Mouse (Mus musculus) MEL (cell line): ENCODE data around the gene Nt5c1b. TPM values are rescaled to one million over a fixed set of nuclear protein-coding genes. Genes with fewer than 3 reads are reported as not detected.

Experiments used
- DNase-seq: peaks from one replicate; pipeline ENCODE4 v3.0.0; 2011; ENCODE audit warnings: low read depth, low spot score
- H3K27ac ChIP-seq: 2 replicates; pipeline ENCODE4 v1.5.1; 2012; ENCODE audit warnings: low read depth, mild to moderate bottlenecking, control low read depth, low read length, moderate library complexity; ENCODE audit not compliant: control insufficient read depth
- H3K27me3 ChIP-seq, 2 experiments: fragments of 150-350 bp in 1 of 2; sonication (generic) in 1 of 2; 2 replicates each; pipeline ENCODE4 v1.6.1; 2012; ENCODE audit warnings: low read length in 2 of 2, mild to moderate bottlenecking in 2 of 2, improper control_type of control experiment in 1 of 2, moderate library complexity in 1 of 2; ENCODE audit not compliant: insufficient read depth in 2 of 2, control insufficient read depth in 1 of 2
- H3K36me3 ChIP-seq, 2 experiments: 2 replicates each; pipeline ENCODE4 v1.6.1; 2012 to 2014; ENCODE audit warnings: low read length in 2 of 2, improper control_type of control experiment in 1 of 2, inconsistent platforms in 1 of 2, mild to moderate bottlenecking in 1 of 2; ENCODE audit not compliant: insufficient read depth in 2 of 2, control insufficient read depth in 1 of 2
- H3K4me1 ChIP-seq, 2 experiments: fragments of 150-350 bp in 1 of 2; sonication (generic) in 1 of 2; 2 replicates each; pipeline ENCODE4 v1.6.1; 2012; ENCODE audit warnings: low read length in 2 of 2, improper control_type of control experiment in 1 of 2, mild to moderate bottlenecking in 1 of 2; ENCODE audit not compliant: insufficient read depth in 2 of 2, control insufficient read depth in 1 of 2
- H3K4me3 ChIP-seq, 2 experiments: fragments of 150-350 bp in 1 of 2; sonication (generic) in 1 of 2; 2 replicates each; pipeline ENCODE4 v1.5.1; 2012; ENCODE audit warnings: low read depth in 2 of 2, low read length in 2 of 2, mild to moderate bottlenecking in 2 of 2, moderate library complexity in 2 of 2, control low read depth in 1 of 2, improper control_type of control experiment in 1 of 2; ENCODE audit not compliant: control insufficient read depth in 1 of 2, insufficient read depth in 1 of 2
- H3K79me2 ChIP-seq: 2 replicates; pipeline ENCODE4 v1.6.1; 2012; ENCODE audit warnings: mild to moderate bottlenecking, low read length, moderate library complexity; ENCODE audit not compliant: control insufficient read depth, poor library complexity, insufficient read depth
- H3K9ac ChIP-seq: 2 replicates; pipeline ENCODE4 v1.6.1; 2012; ENCODE audit warnings: low read depth, mild to moderate bottlenecking, control low read depth, low read length, moderate library complexity; ENCODE audit not compliant: control insufficient read depth, poor library complexity, severe bottlenecking
- H3K9me3 ChIP-seq: fragments of 150-350 bp; sonication (generic); replicated peaks from 2 replicates; pipeline ENCODE4 v1.6.1; 2012; ENCODE audit warnings: mild to moderate bottlenecking, low read length, improper control_type of control experiment, moderate library complexity; ENCODE audit not compliant: insufficient read depth
- BHLHE40 ChIP-seq: IDR thresholded peaks from 2 replicates; pipeline ENCODE4 v1.6.1; 2012; ENCODE audit warnings: low read depth, mild to moderate bottlenecking, inconsistent platforms, low read length, improper control_type of control experiment, borderline replicate concordance
- CHD1 ChIP-seq: IDR thresholded peaks from 2 replicates; pipeline ENCODE4 v1.6.1; 2012; ENCODE audit warnings: low read depth, mild to moderate bottlenecking, inconsistent platforms, low read length, improper control_type of control experiment
- CHD2 ChIP-seq: IDR thresholded peaks from 2 replicates; pipeline ENCODE4 v1.6.1; 2011; ENCODE audit warnings: low read length, improper control_type of control experiment
- CTCF ChIP-seq, 3 experiments: IDR thresholded peaks in 2 of 3; conservative IDR thresholded peaks in 1 of 3; 2 replicates each; pipeline ENCODE4 v1.5.1; 2011 to 2012; ENCODE audit warnings: low read length in 3 of 3, low read depth in 2 of 3, mild to moderate bottlenecking in 2 of 3, improper control_type of control experiment in 1 of 3, inconsistent platforms in 1 of 3, mixed read lengths in 1 of 3, moderate library complexity in 1 of 3; ENCODE audit not compliant: control insufficient read depth in 1 of 3, insufficient read depth in 1 of 3, poor library complexity in 1 of 3, severe bottlenecking in 1 of 3
- E2F4 ChIP-seq: IDR thresholded peaks from 2 replicates; pipeline ENCODE4 v1.6.1; 2011; ENCODE audit warnings: low read depth, low read length, improper control_type of control experiment, borderline replicate concordance
- ELF1 ChIP-seq: IDR thresholded peaks from 2 replicates; pipeline ENCODE4 v1.6.1; 2014; ENCODE audit warnings: low read depth, mild to moderate bottlenecking, inconsistent platforms, low read length, improper control_type of control experiment, moderate library complexity
- EP300 ChIP-seq, 2 experiments: IDR thresholded peaks; 2 replicates each; pipeline ENCODE4 v1.6.1; 2011; ENCODE audit warnings: improper control_type of control experiment in 2 of 2, low read length in 2 of 2, low read depth in 1 of 2, mild to moderate bottlenecking in 1 of 2
- ETS1 ChIP-seq: IDR thresholded peaks from 2 replicates; pipeline ENCODE4 v1.6.1; 2012; ENCODE audit warnings: low read depth, mild to moderate bottlenecking, inconsistent platforms, low read length, improper control_type of control experiment, moderate library complexity
- GABPA ChIP-seq: IDR thresholded peaks from 2 replicates; pipeline ENCODE4 v1.6.1; 2012; ENCODE audit warnings: low read depth, mild to moderate bottlenecking, inconsistent platforms, low read length, improper control_type of control experiment, moderate library complexity
- GATA1 ChIP-seq: IDR thresholded peaks from 2 replicates; pipeline ENCODE4 v1.6.1; 2011; ENCODE audit warnings: low read depth, low read length, improper control_type of control experiment
- KAT2A ChIP-seq: conservative IDR thresholded peaks from 2 replicates; pipeline ENCODE4 v1.6.1; 2012; ENCODE audit warnings: low read depth, low read length, improper control_type of control experiment, inconsistent platforms
- MAFK ChIP-seq: IDR thresholded peaks from 2 replicates; pipeline ENCODE4 v1.6.1; 2011; ENCODE audit warnings: low read depth, mild to moderate bottlenecking, low read length, improper control_type of control experiment, borderline replicate concordance
- MAX ChIP-seq: IDR thresholded peaks from 2 replicates; pipeline ENCODE4 v1.6.1; 2011; ENCODE audit warnings: low read length, improper control_type of control experiment
- MAZ ChIP-seq: IDR thresholded peaks from 2 replicates; pipeline ENCODE4 v1.6.1; 2012; ENCODE audit warnings: low read depth, mild to moderate bottlenecking, inconsistent platforms, low read length, improper control_type of control experiment
- MEF2A ChIP-seq: IDR thresholded peaks from 2 replicates; pipeline ENCODE4 v1.6.1; 2014; ENCODE audit warnings: low read depth, mild to moderate bottlenecking, inconsistent platforms, low read length, improper control_type of control experiment; ENCODE audit not compliant: poor library complexity, insufficient replicate concordance, severe bottlenecking; ENCODE audit errors: extremely low read depth
- MYB ChIP-seq: IDR thresholded peaks from 2 replicates; pipeline ENCODE4 v1.6.1; 2011; ENCODE audit warnings: mild to moderate bottlenecking, low read depth, low read length, improper control_type of control experiment
- MYC ChIP-seq: IDR thresholded peaks from 2 replicates; pipeline ENCODE4 v1.6.1; 2011; ENCODE audit warnings: low read depth, mild to moderate bottlenecking, low read length, improper control_type of control experiment, moderate library complexity
- NRF1 ChIP-seq: IDR thresholded peaks from 2 replicates; pipeline ENCODE4 v1.6.1; 2014; ENCODE audit warnings: low read depth, mild to moderate bottlenecking, inconsistent platforms, low read length, improper control_type of control experiment, moderate library complexity; ENCODE audit not compliant: poor library complexity, insufficient read depth, severe bottlenecking
- POLR2A ChIP-seq, 2 experiments: IDR thresholded peaks; 2 replicates each; pipeline ENCODE4 v1.6.1; 2011 to 2012; ENCODE audit warnings: low read length in 2 of 2, mild to moderate bottlenecking in 2 of 2, control low read depth in 1 of 2, improper control_type of control experiment in 1 of 2, low read depth in 1 of 2, moderate library complexity in 1 of 2; ENCODE audit not compliant: control insufficient read depth in 1 of 2, insufficient read depth in 1 of 2, poor library complexity in 1 of 2
- POLR2AphosphoS2 ChIP-seq: IDR thresholded peaks from 2 replicates; pipeline ENCODE4 v1.6.1; 2011; ENCODE audit warnings: low read length, improper control_type of control experiment
- POLR2AphosphoS5 ChIP-seq: IDR thresholded peaks from 2 replicates; pipeline ENCODE4 v1.6.1; 2012; ENCODE audit warnings: low read depth, borderline replicate concordance, mild to moderate bottlenecking, inconsistent platforms, low read length, moderate library complexity, mixed read lengths
- RAD21 ChIP-seq: IDR thresholded peaks from 2 replicates; pipeline ENCODE4 v1.6.1; 2011; ENCODE audit warnings: mild to moderate bottlenecking, low read depth, low read length, improper control_type of control experiment
- RCOR1 ChIP-seq: IDR thresholded peaks from 2 replicates; pipeline ENCODE4 v1.6.1; 2012; ENCODE audit warnings: low read depth, mild to moderate bottlenecking, inconsistent platforms, low read length, improper control_type of control experiment
- SIN3A ChIP-seq: IDR thresholded peaks from 2 replicates; pipeline ENCODE4 v1.6.1; 2012; ENCODE audit warnings: low read length, improper control_type of control experiment, inconsistent platforms
- SMC3 ChIP-seq: IDR thresholded peaks from 2 replicates; pipeline ENCODE4 v1.6.1; 2011; ENCODE audit warnings: low read depth, low read length, improper control_type of control experiment
- TAL1 ChIP-seq: IDR thresholded peaks from 2 replicates; pipeline ENCODE4 v1.6.1; 2012; ENCODE audit warnings: mild to moderate bottlenecking, inconsistent platforms, low read length, moderate library complexity, mixed read lengths
- TBP ChIP-seq: IDR thresholded peaks from 2 replicates; pipeline ENCODE4 v1.8.0; 2011; ENCODE audit warnings: low read depth, low read length, improper control_type of control experiment
- TCF12 ChIP-seq: IDR thresholded peaks from 2 replicates; pipeline ENCODE4 v1.6.1; 2014; ENCODE audit warnings: low read depth, mild to moderate bottlenecking, inconsistent platforms, low read length, improper control_type of control experiment, moderate library complexity
- UBTF ChIP-seq: IDR thresholded peaks from 2 replicates; pipeline ENCODE4 v1.6.1; 2012; ENCODE audit warnings: low read depth, mild to moderate bottlenecking, inconsistent platforms, low read length, improper control_type of control experiment, moderate library complexity, borderline replicate concordance; ENCODE audit not compliant: insufficient read depth
- USF1 ChIP-seq: IDR thresholded peaks from 2 replicates; pipeline ENCODE4 v1.6.1; 2014; ENCODE audit warnings: low read depth, mild to moderate bottlenecking, inconsistent platforms, low read length, improper control_type of control experiment, moderate library complexity
- USF2 ChIP-seq, 2 experiments: IDR thresholded peaks; 2 replicates each; pipeline ENCODE4 v1.6.1; 2011 to 2012; ENCODE audit warnings: improper control_type of control experiment in 2 of 2, low read length in 2 of 2, borderline replicate concordance in 1 of 2, inconsistent platforms in 1 of 2, low read depth in 1 of 2, mild to moderate bottlenecking in 1 of 2; ENCODE audit not compliant: insufficient read depth in 1 of 2
- ZC3H11A ChIP-seq: IDR thresholded peaks from 2 replicates; pipeline ENCODE4 v1.6.1; 2012; ENCODE audit warnings: low read depth, mild to moderate bottlenecking, inconsistent platforms, low read length, improper control_type of control experiment
- ZKSCAN1 ChIP-seq: IDR thresholded peaks from 2 replicates; pipeline ENCODE4 v1.6.1; 2012; ENCODE audit warnings: low read depth, mild to moderate bottlenecking, inconsistent platforms, low read length, improper control_type of control experiment, moderate library complexity
- ZMIZ1 ChIP-seq: IDR thresholded peaks from 2 replicates; pipeline ENCODE4 v1.6.1; 2012; ENCODE audit warnings: low read depth, mild to moderate bottlenecking, inconsistent platforms, low read length, improper control_type of control experiment, moderate library complexity
- ZNF384 ChIP-seq: IDR thresholded peaks from 2 replicates; pipeline ENCODE4 v1.6.1; 2012; ENCODE audit warnings: low read depth, mild to moderate bottlenecking, inconsistent platforms, low read length, improper control_type of control experiment
- polyA plus RNA-seq, 2 experiments: library from polyadenylated mRNA; stranded (reverse) in 1 of 2; unstranded in 1 of 2; fragments of >175 nt in 1 of 2; fragments of >200 nt in 1 of 2; gene quantifications; 2 replicates each; pipeline versions ENCODE4 v1.2.1 to v1.2.4; 2012; ENCODE audit warnings: low replicate concordance in 2 of 2, low read depth in 1 of 2; ENCODE audit not compliant: insufficient read length in 2 of 2, insufficient read depth in 1 of 2, missing spikeins in 1 of 2
- total RNA-seq: library from RNA; depleted of rRNA; stranded (reverse); fragments of 300-350 nt; gene quantifications from 2 replicates; pipeline ENCODE4 v1.2.3, GENCODE M21; 2012

The Nt5c1b gene
- total and polyA plus RNA-seq, 3 experiments, result not detected

DNA sequence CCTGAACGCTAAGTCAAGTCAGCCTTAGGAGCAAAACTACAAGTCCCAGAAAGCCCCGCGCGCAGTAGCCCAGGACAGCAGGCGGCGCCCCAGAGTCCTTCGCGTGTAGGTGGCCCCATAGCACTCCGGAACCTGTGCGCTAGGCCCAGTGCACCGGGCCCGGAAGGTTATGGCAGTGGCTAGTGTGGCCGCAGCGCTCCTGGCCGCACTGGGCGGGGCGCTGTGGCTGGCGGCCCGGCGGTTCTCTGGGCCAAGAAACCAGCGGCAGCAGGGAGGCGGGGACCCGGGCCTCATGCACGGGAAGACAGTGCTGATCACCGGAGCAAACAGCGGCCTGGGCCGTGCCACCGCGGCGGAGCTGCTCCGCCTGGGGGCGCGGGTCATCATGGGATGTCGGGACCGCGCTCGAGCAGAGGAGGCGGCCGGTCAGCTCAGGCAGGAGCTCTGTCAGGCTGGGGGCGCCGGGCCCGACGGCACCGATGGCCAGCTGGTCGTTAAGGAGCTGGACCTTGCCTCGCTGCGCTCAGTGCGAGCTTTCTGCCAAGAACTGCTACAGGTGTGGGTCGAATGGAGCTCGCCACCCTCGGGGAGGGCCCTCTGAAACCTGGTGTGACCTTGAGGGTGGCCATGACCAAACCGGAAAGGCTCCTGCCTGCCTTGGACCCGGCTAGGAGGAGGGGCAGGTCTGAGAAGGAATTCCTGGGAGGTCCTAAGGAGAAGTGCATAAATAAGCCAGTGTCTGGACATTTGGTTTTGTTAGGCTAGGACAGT, 21.1 kb downstream of the Nt5c1b start, which contains the start of gene Rdh14:
Gene Rdh14, plus strand, starts transcription at position 102 of the 771 bp plus-strand sequence.
- no peaks in the 10 kb centered on the region for H3K9me3 ChIP-seq
- no peaks in the 10 kb centered on the region for H3K27me3 ChIP-seq
- peak within 1 kb of the TSS; percentile 94 for H3K9ac ChIP-seq
- peaks cover 0 to 10% of the 10 kb centered on the region in 2 experiments; a peak in 2 of 4 replicates for H3K36me3 ChIP-seq
- peaks cover 0 to 3% of the 10 kb centered on the region in 2 experiments; a peak in 1 of 4 replicates for H3K4me1 ChIP-seq
- peak within 1 kb of the TSS; percentile 77 to 81 for H3K4me3 ChIP-seq
- peaks cover 7% of the 10 kb centered on the region for H3K79me2 ChIP-seq
- peak; percentile 95 for DNase-seq
- peak within 1 kb of the TSS; percentile 56 for H3K27ac ChIP-seq
- TF ChIP-seq POLR2AphosphoS5, result no peak
- no peak for TF ChIP-seq RAD21
- peak; percentile 35; the same call in 1 of the 2 replicates for TF ChIP-seq NRF1
- no peak for TF ChIP-seq MAZ
- TF ChIP-seq TBP, result 0 out of 2 replicates have a peak, but pooled peaks have one; percentile 23
- TF ChIP-seq EP300 (IDR thresholded peaks at IDR 0.05; ENCODE audit: low read depth in 1 of 2, low read length in 2 of 2), result no peak
- TF ChIP-seq USF2 (IDR thresholded peaks at IDR 0.05; ENCODE audit: borderline replicate concordance in 1 of 2, insufficient read depth in 1 of 2, low read depth in 1 of 2, low read length in 2 of 2), result no peak
- no peak for TF ChIP-seq BHLHE40
- TF ChIP-seq ETS1, result 0 out of 2 replicates have a peak, but pooled peaks have one; percentile 20
- no peak for TF ChIP-seq ZC3H11A
- TF ChIP-seq ZNF384, result no peak
- TF ChIP-seq RCOR1, result no peak
- no peak; the same call in 1 of the 2 replicates for TF ChIP-seq POLR2AphosphoS2
- TF ChIP-seq GABPA, result no peak
- TF ChIP-seq MAX, result no peak
- TF ChIP-seq UBTF, result no peak
- no peak for TF ChIP-seq MYB
- no peak for TF ChIP-seq MYC
- TF ChIP-seq GATA1, result no peak
- TF ChIP-seq TAL1, result no peak
- TF ChIP-seq ZMIZ1, result no peak
- TF ChIP-seq ELF1, result peak; percentile 92
- TF ChIP-seq E2F4, result no peak
- no peak for TF ChIP-seq MAFK
- no peak for TF ChIP-seq ZKSCAN1
- no peak; the same call in 1 of the 2 replicates for TF ChIP-seq TCF12
- TF ChIP-seq KAT2A, result peak; percentile 88
- no peak for TF ChIP-seq CHD2
- peak; percentile 71 to 90; a peak in 3 of 4 replicates for TF ChIP-seq POLR2A (IDR thresholded peaks at IDR 0.05; ENCODE audit: control insufficient read depth in 1 of 2, insufficient read depth in 1 of 2, low read depth in 1 of 2, low read length in 2 of 2, poor library complexity in 1 of 2)
- TF ChIP-seq SIN3A, result peak; percentile 73
- no peak for TF ChIP-seq USF1
- no peak for TF ChIP-seq CHD1
- peak in 2 of 3 experiments; percentile 58; a peak in 4 of 6 replicates for TF ChIP-seq CTCF (IDR thresholded peaks at IDR 0.05 in 2 of 3, conservative IDR thresholded peaks at IDR 0.05 in 1 of 3; ENCODE audit: control insufficient read depth in 1 of 3, insufficient read depth in 1 of 3, low read depth in 2 of 3, low read length in 3 of 3, poor library complexity in 1 of 3, severe bottlenecking in 1 of 3)
- no peak for TF ChIP-seq MEF2A
- TF ChIP-seq SMC3, result no peak
